Mouse (Mus musculus): Measurements from ENCODE around the gene Prcp. TPM values are rescaled to one million over a fixed set of nuclear protein-coding genes. Genes with fewer than 3 reads are reported as not detected.

The Prcp gene
- total and polyA plus RNA-seq, 3 experiments: 20.1 to 28.9 (median 27.8) TPM

Other genes with a start within 250 kb of the Prcp start
- 0.38 and 0.68 TPM in 2 replicates for gene Ankrd42, start 237.3 kb upstream of the Prcp start, total RNA-seq (2012; rRNA removed)
- gene Ankrd42, start 237.3 kb upstream of the Prcp start, total RNA-seq (2014; rRNA removed): 0.22 and 0.26 TPM in 2 replicates
- 0.14 and 0.26 TPM in 2 replicates for gene Ankrd42, start 237.3 kb upstream of the Prcp start, polyA plus RNA-seq (2012; ENCODE audit: insufficient read length, low read depth)
- 29.2 and 30.5 TPM in 2 replicates for gene Pcf11, start 204.5 kb upstream of the Prcp start, total RNA-seq (2012; rRNA removed)
- 30.0 and 32.7 TPM in 2 replicates for gene Pcf11, start 204.5 kb upstream of the Prcp start, total RNA-seq (2014; rRNA removed)
- 36.1 and 37.2 TPM in 2 replicates for gene Pcf11, start 204.5 kb upstream of the Prcp start, polyA plus RNA-seq (2012; ENCODE audit: insufficient read length, low read depth)
- 39.1 and 48.5 TPM in 2 replicates for gene Rab30, start 132.9 kb upstream of the Prcp start, total RNA-seq (2012; rRNA removed)
- gene Rab30, start 132.9 kb upstream of the Prcp start, total RNA-seq (2014; rRNA removed): 99.7 and 105 TPM in 2 replicates
- gene Rab30, start 132.9 kb upstream of the Prcp start, polyA plus RNA-seq (2012; ENCODE audit: insufficient read length, low read depth): 66.2 and 68.5 TPM in 2 replicates
- gene Ddias, start 223 bp upstream of the Prcp start, total RNA-seq (2012; rRNA removed): 17.5 and 18.2 TPM in 2 replicates
- gene Ddias, start 223 bp upstream of the Prcp start, total RNA-seq (2014; rRNA removed): 38.0 and 38.6 TPM in 2 replicates
- 23.1 and 24.0 TPM in 2 replicates for gene Ddias, start 223 bp upstream of the Prcp start, polyA plus RNA-seq (2012; ENCODE audit: insufficient read length, low read depth)
- gene Fam181b, start 205.4 kb downstream of the Prcp start, total RNA-seq (2012; rRNA removed): not detected in 2 replicates
- not detected in 2 replicates for gene Fam181b, start 205.4 kb downstream of the Prcp start, total RNA-seq (2014; rRNA removed)
- not detected in 2 replicates for gene Fam181b, start 205.4 kb downstream of the Prcp start, polyA plus RNA-seq (2012; ENCODE audit: insufficient read length, low read depth)

Data from CH12.LX (cell line).